In the genomic region with DNA sequence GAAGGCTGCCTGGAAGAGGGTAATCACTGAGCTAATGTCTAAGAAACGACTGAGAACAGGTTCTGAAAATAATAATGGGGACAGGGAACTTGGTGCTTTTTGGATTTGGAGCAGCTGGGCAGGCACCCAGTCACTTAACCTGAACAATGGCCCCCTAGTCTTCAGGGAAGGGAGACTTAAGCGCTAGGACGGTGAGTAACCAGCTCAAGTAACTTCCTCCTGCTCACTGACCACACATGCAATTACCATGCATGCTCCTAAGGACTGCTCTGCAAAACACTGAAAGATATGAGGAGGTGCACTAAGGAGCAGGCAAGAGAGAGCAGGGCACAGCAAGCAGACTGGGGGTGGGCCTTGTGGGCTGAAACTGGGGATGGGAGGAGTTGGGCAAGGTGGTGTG, we compare ENCODE assay signal across 21 mouse cellular contexts. TPM values are rescaled to one million over a fixed set of nuclear protein-coding genes. Genes with fewer than 3 reads are reported as not detected.
A peak's percentile ranks its signal among the peaks of the same experiment; 100 is the strongest.
DNase-seq lines count a peak whose midpoint lies in the region; ATAC-seq and TF ChIP-seq lines count a peak whose summit lies in the region.
"Had no signal": no experiment of that assay in that cellular context is flagged by ENCODE, and none has a peak within 500 bp of the region (broad histone marks: within the 10 kb centered on the region; RNA-seq: fewer than 3 reads in every experiment).

No protein-coding gene starts in this region.

- intact Hi-C loops in left cerebral cortex, postnatal 10 days (cut with DNase I): loop anchor here (2.0 kb wide), 1 partner anchor 33 kb away; no protein-coding TSS in a partner anchor

- peak overlapping the region; percentile 82 for H3K27ac ChIP-seq in hindbrain, embryonic 10.5 days
- H3K27ac ChIP-seq in hindbrain, postnatal 0 days: no peak overlapping the region
- peak overlapping the region; percentile 31; the same call in 1 of the 2 replicates for H3K27ac ChIP-seq in CH12.LX (ENCODE audit: insufficient read depth, low read depth)
- no peak overlapping the region for H3K27ac ChIP-seq in midbrain, embryonic 15.5 days
- H3K27ac ChIP-seq: limb, embryonic 12.5 days; liver, embryonic 15.5 days had no signal

- no peak for TF ChIP-seq CTCF in hindbrain, postnatal 0 days (IDR thresholded peaks at IDR 0.05; ENCODE audit: low read depth)
- no peak for TF ChIP-seq CTCF in CH12.LX (conservative IDR thresholded peaks at IDR 0.05 in 1 of 2, IDR thresholded peaks at IDR 0.05 in 1 of 2; ENCODE audit: low read depth in 2 of 2, low read length in 2 of 2)

- dilution Hi-C loops in CH12.LX (cut with MboI; ENCODE audit: extremely low pct_ligation_motif_present, extremely low pct_unique_long_range_greater_than_20kb, low sequenced_read_pairs): no loop called here

- no peaks in the 10 kb centered on the region for H3K9me3 ChIP-seq in hindbrain, embryonic 10.5 days
- no peaks in the 10 kb centered on the region for H3K9me3 ChIP-seq in hindbrain, postnatal 0 days (ENCODE audit: low read length)
- no peaks in the 10 kb centered on the region for H3K9me3 ChIP-seq in CH12.LX (replicated peaks; ENCODE audit: low read length)
- no peaks in the 10 kb centered on the region for H3K9me3 ChIP-seq in midbrain, embryonic 15.5 days
- H3K9me3 ChIP-seq: G1E; hindbrain, embryonic 12.5 days; limb, embryonic 12.5 days; liver, embryonic 15.5 days had no signal

- no peak for TF ChIP-seq POLR2A in CH12.LX (IDR thresholded peaks at IDR 0.05; ENCODE audit: low read depth, low read length)

- peaks cover 46% of the 10 kb centered on the region for H3K4me1 ChIP-seq in hindbrain, embryonic 10.5 days (replicated peaks)
- H3K4me1 ChIP-seq in hindbrain, postnatal 0 days (ENCODE audit: insufficient read depth, low read length): peaks cover 3% of the 10 kb centered on the region; the same call in 1 of the 2 replicates
- H3K4me1 ChIP-seq in CH12.LX (ENCODE audit: control insufficient read depth in 1 of 2, insufficient read depth in 2 of 2): peaks cover 62 to 98% of the 10 kb centered on the region in 2 experiments
- H3K4me1 ChIP-seq in midbrain, embryonic 15.5 days: peaks cover 13% of the 10 kb centered on the region

- in situ Hi-C loops in CH12.LX (cut with MboI; ENCODE audit: low pct_ligation_motif_present, low pct_unique_long_range_greater_than_20kb, low sequenced_read_pairs): loop anchor here (5.0 kb wide), 1 partner anchor 32 kb away; no protein-coding TSS in a partner anchor

- H3K36me3 ChIP-seq in hindbrain, embryonic 10.5 days: no peaks in the 10 kb centered on the region
- no peaks in the 10 kb centered on the region for H3K36me3 ChIP-seq in hindbrain, postnatal 0 days (ENCODE audit: insufficient read depth, low read length)
- no peaks in the 10 kb centered on the region for H3K36me3 ChIP-seq in CH12.LX (replicated peaks in 1 of 2; ENCODE audit: control insufficient read depth in 1 of 2, insufficient read depth in 1 of 2, low read length in 1 of 2)
- H3K36me3 ChIP-seq in midbrain, embryonic 15.5 days (replicated peaks): no peaks in the 10 kb centered on the region
- H3K36me3 ChIP-seq: G1E; hindbrain, embryonic 12.5 days; limb, embryonic 12.5 days; liver, embryonic 15.5 days had no signal

- H3K4me2 ChIP-seq in hindbrain, postnatal 0 days (ENCODE audit: low read depth, low read length): no peak overlapping the region
- no peak overlapping the region for H3K4me2 ChIP-seq in CH12.LX (ENCODE audit: insufficient read depth, low read depth, poor library complexity, severe bottlenecking)
- no peak overlapping the region for H3K4me2 ChIP-seq in midbrain, embryonic 15.5 days

- 70% methylated on average over 3 of the region's 3 CpGs for WGBS in hindbrain, embryonic 10.5 days
- 63% methylated on average over 3 of the region's 3 CpGs for WGBS in hindbrain, postnatal 0 days
- 68% methylated on average over 3 of the region's 3 CpGs for WGBS in midbrain, embryonic 15.5 days

- ATAC-seq in hindbrain, postnatal 0 days: no peak
- peak; percentile 18; the same call in 1 of the 2 replicates for ATAC-seq in midbrain, embryonic 15.5 days (replicated peaks)
- ATAC-seq: intestine, embryonic 16.5 days had no signal

- TF ChIP-seq EP300 in CH12.LX (IDR thresholded peaks at IDR 0.05; ENCODE audit: low read length): no peak

- H3K9ac ChIP-seq in hindbrain, postnatal 0 days (replicated peaks; ENCODE audit: low read length): no peak overlapping the region
- H3K9ac ChIP-seq in CH12.LX (ENCODE audit: insufficient read depth, low read depth): no peak overlapping the region
- no peak overlapping the region for H3K9ac ChIP-seq in midbrain, embryonic 15.5 days
- H3K9ac ChIP-seq: forebrain, postnatal 0 days; limb, embryonic 12.5 days; liver, embryonic 15.5 days; lung, embryonic 14.5 days had no signal

- no peak for TF ChIP-seq RAD21 in CH12.LX (IDR thresholded peaks at IDR 0.05; ENCODE audit: low read depth, low read length)

- no peaks in the 10 kb centered on the region for H3K79me2 ChIP-seq in CH12.LX (replicated peaks; ENCODE audit: control insufficient read depth, extremely low read depth, insufficient read depth, poor library complexity, severe bottlenecking)

- H3K4me3 ChIP-seq in hindbrain, embryonic 10.5 days: no peak overlapping the region
- no peak overlapping the region for H3K4me3 ChIP-seq in hindbrain, postnatal 0 days (ENCODE audit: low read length)
- no peak overlapping the region for H3K4me3 ChIP-seq in CH12.LX (replicated peaks in 1 of 3; ENCODE audit: low read depth in 2 of 3, low read length in 2 of 3, poor library complexity in 1 of 3)
- H3K4me3 ChIP-seq in midbrain, embryonic 15.5 days: no peak overlapping the region
- H3K4me3 ChIP-seq: hindbrain, embryonic 12.5 days; limb, embryonic 12.5 days; liver, embryonic 15.5 days had no signal

- peaks cover 9% of the 10 kb centered on the region; the same call in 1 of the 2 replicates for H3K27me3 ChIP-seq in hindbrain, embryonic 10.5 days (ENCODE audit: insufficient read depth, poor library complexity, severe bottlenecking)
- H3K27me3 ChIP-seq in hindbrain, postnatal 0 days (ENCODE audit: insufficient read depth, low read length): no peaks in the 10 kb centered on the region
- no peaks in the 10 kb centered on the region for H3K27me3 ChIP-seq in CH12.LX (replicated peaks)
- 0 out of 2 replicates have a peak, but pooled peaks cover 5% of the 10 kb centered on the region for H3K27me3 ChIP-seq in midbrain, embryonic 15.5 days (replicated peaks)
- H3K27me3 ChIP-seq: hindbrain, embryonic 12.5 days; liver, embryonic 15.5 days had no signal

- no peak for DNase-seq in hindbrain, embryonic 10.5 days (ENCODE audit: low spot score)
- DNase-seq in hindbrain, postnatal 0 days (ENCODE audit: low spot score): no peak
- DNase-seq in 3134 (ENCODE audit: extremely low read depth, insufficient read length, low spot score) (peak; percentile 35), CH12.LX (ENCODE audit: extremely low read depth) (no peak)
- DNase-seq in Muller cell, postnatal 12 days (ENCODE audit: inconsistent ontology term): no peak
- no peak for DNase-seq in left cerebral cortex, postnatal 10 days (ENCODE audit: extremely low spot score in 1 of 2, low spot score in 2 of 2)
- DNase-seq: adrenal gland, postnatal 36 days; cerebellum, adult 18-20 months; cerebellum, postnatal 10 days; forebrain, postnatal 0 days; gastrocnemius, postnatal 10 days; kidney, postnatal 14 days; lung, embryonic 14.5 days; lung, postnatal 14 days; thymus, postnatal 14 days had no signal

TF ChIP-seq in CH12.LX, 34 proteins besides CTCF, POLR2A, EP300 and RAD21:
- no peak for TF ChIP-seq USF1 (IDR thresholded peaks at IDR 0.05; ENCODE audit: low read depth, low read length)
- peak; percentile 16; the same call in 1 of the 2 replicates for TF ChIP-seq TCF12 (IDR thresholded peaks at IDR 0.05; ENCODE audit: low read depth, low read length)
- no peak; the same call in 1 of the 2 replicates for TF ChIP-seq BHLHE40 (IDR thresholded peaks at IDR 0.05; ENCODE audit: low read depth, low read length)
- TF ChIP-seq E2F4 (IDR thresholded peaks at IDR 0.05; ENCODE audit: insufficient replicate concordance, low read depth, low read length): no peak
- no peak for TF ChIP-seq MAX (IDR thresholded peaks at IDR 0.05; ENCODE audit: low read length)
TF ChIP-seq in CH12.LX: peak in this region for 1.

RNA-seq across cellular contexts. Expression of a gene that starts 39.2 kb away (rescaled TPM):
- polyA plus RNA-seq in hindbrain, embryonic 10.5 days (2016; fragmentation: Nextera tagmentation; extraction: Ambion mirVana): 1.7 and 1.9 TPM in 2 replicates
- total RNA-seq in hindbrain, postnatal 0 days (2014; rRNA removed): 3.8 and 7.7 TPM in 2 replicates
- 6.0 and 6.4 TPM in 2 replicates for polyA plus RNA-seq in hindbrain, postnatal 0 days (2015; fragmentation: Nextera tagmentation; extraction: Ambion mirVana)
- total RNA-seq in CH12.LX (2012; rRNA removed) (77.7 and 130 TPM in 2 replicates), CH12.LX (2014; rRNA removed) (44.6 and 55.4 TPM in 2 replicates)
- polyA plus RNA-seq in CH12.LX (2012; ENCODE audit: insufficient read length, low read depth): 109 and 117 TPM in 2 replicates
- 5.3 TPM in 2 replicates for polyA plus RNA-seq in midbrain, embryonic 15.5 days (2015; fragmentation: Nextera tagmentation; extraction: Ambion mirVana)
- 10 to 100 TPM; 38.5 to 40.6 TPM for total RNA-seq in left cerebral cortex, postnatal 10 days (2021)

Comparison
In these comparisons a context has a peak if more than half of its experiments do, and no peak if none do; other contexts are left out.
1. H3K27ac ChIP-seq: peak in hindbrain, embryonic 10.5 days (single experiment) and CH12.LX (single experiment); none in hindbrain, postnatal 0 days (single experiment) and midbrain, embryonic 15.5 days (single experiment).
2. RNA of a gene that starts 39.2 kb away (polyA plus RNA-seq): 109 to 117 TPM in CH12.LX; 6.0 to 6.4 TPM in hindbrain, postnatal 0 days, 5.3 TPM in midbrain, embryonic 15.5 days and 1.7 to 1.9 TPM in hindbrain, embryonic 10.5 days; every median in the first group is over 10 times any median in the second.